Mouse (Mus musculus) heart, embryonic 10.5 days (tissue): ENCODE measurements around the gene Gm11983. TPM values are rescaled to one million over a fixed set of nuclear protein-coding genes. Genes with fewer than 3 reads are reported as not detected.
"Not testable (repeated sequence)": the region's sequence is repeated elsewhere in the genome, so short reads cannot be mapped to it uniquely, and the experiment has no call there.

Experiments used
- DNase-seq: peaks from one replicate; pipeline ENCODE4 v3.0.0-alpha.2; 2017; ENCODE audit warnings: low spot score
- H3K27ac ChIP-seq: fragments of 300-500 bp; sonication (generic); 2 replicates; pipeline ENCODE4 v1.5.1; 2016; ENCODE audit warnings: mild to moderate bottlenecking
- H3K27me3 ChIP-seq: fragments of 300-500 bp; sonication (generic); 2 replicates; pipeline ENCODE4 v1.6.1; 2016; ENCODE audit warnings: mild to moderate bottlenecking; ENCODE audit not compliant: poor library complexity, insufficient read depth, severe bottlenecking
- H3K36me3 ChIP-seq: fragments of 300-500 bp; sonication (generic); 2 replicates; pipeline ENCODE4 v1.6.1; 2016; ENCODE audit warnings: mild to moderate bottlenecking, moderate library complexity
- H3K4me1 ChIP-seq: fragments of 300-500 bp; sonication (generic); 2 replicates; pipeline ENCODE4 v1.6.1; 2016; ENCODE audit warnings: mild to moderate bottlenecking
- H3K4me3 ChIP-seq: fragments of 300-500 bp; sonication (generic); 2 replicates; pipeline ENCODE4 v1.5.1; 2016; ENCODE audit warnings: mild to moderate bottlenecking, moderate library complexity
- H3K9me3 ChIP-seq: fragments of 300-500 bp; sonication (generic); 2 replicates; pipeline ENCODE4 v1.6.1; 2016; ENCODE audit warnings: mild to moderate bottlenecking, moderate library complexity
- WGBS: fragments of 180-500 bp; shearing (Covaris S2); methylation state at CpG from one replicate; pipeline ENCODE4 v1.1.7; 2016; 5-methylcytosine and 5-hydroxymethylcytosine counted together
- polyA plus RNA-seq: library from polyadenylated mRNA; unstranded; fragments of >200 nt; fragmentation: Nextera tagmentation; extraction: Ambion mirVana; gene quantifications from 2 replicates; pipeline ENCODE4 v1.2.1, GENCODE M21; 2016

Gene Gm11983
- not detected in 2 replicates for polyA plus RNA-seq

DNA sequence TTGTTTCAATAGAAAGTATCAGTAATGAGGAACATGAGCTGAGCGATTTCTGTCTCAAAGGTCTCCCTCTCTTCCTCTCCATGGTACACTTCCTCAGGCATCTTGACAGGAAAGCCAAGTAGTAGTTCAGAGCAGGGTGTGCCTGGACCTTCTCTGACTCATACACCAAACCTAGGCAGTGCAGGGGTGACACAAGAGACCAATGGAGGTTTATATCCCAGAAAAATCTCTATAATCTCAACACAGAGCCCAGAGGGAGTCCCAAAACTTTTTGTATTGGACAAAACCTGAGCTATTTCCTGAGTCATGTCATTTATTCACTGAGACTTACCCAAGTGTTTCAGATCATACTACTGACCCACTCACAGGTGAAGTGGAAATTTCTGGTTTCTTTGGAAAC lies at the start of gene Gm11983:
Gene Gm11983, minus strand, starts transcription at position 101 of the 400 bp plus-strand sequence.
- Histone ChIP-seq H3K36me3 (no peaks in the 10 kb centered on the region), H3K27ac (no peak within 1 kb of the TSS), H3K4me3 (no peak within 1 kb of the TSS), H3K4me1 (no peaks in the 10 kb centered on the region), H3K27me3 (no peaks in the 10 kb centered on the region), H3K9me3 (no peaks in the 10 kb centered on the region)
- DNase-seq, result no peak
- 69% methylated on average over 1 of the region's 1 CpGs for WGBS

GRCm38 (mm10) chr11:6883045-6883444 lies 45.6 kb upstream of the Gm11983 start:
- 89% methylated on average over 4 of the region's 4 CpGs for WGBS
- H3K4me3 ChIP-seq, H3K4me1 ChIP-seq, H3K9me3 ChIP-seq, DNase-seq, H3K27ac ChIP-seq, H3K27me3 ChIP-seq, H3K36me3 ChIP-seq: not testable (repeated sequence)

DNA sequence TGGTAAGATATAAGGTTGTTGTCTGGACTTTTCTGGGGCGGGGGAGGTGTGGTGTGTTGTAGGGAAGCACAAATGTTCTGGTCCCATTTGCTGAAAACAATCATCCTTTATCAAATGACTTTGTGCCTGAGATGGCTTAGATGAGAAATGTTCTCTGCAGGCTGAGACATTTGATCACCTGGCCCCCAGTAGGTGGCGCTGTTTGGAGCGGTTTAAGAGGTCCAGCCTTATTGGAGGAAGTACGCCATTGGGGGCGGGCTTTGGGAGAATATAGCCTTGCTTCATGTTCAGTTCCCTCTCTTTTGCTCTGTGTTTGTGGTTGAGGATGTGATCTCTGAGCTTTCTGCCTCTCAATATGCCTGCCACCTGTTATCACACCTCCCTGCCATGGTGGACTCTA lies 44.2 kb upstream of the Gm11983 start:
- no peak overlapping the region for H3K27ac ChIP-seq
- DNase-seq, result no peak
- WGBS, result 50% methylated on average over 5 of the region's 5 CpGs

DNA sequence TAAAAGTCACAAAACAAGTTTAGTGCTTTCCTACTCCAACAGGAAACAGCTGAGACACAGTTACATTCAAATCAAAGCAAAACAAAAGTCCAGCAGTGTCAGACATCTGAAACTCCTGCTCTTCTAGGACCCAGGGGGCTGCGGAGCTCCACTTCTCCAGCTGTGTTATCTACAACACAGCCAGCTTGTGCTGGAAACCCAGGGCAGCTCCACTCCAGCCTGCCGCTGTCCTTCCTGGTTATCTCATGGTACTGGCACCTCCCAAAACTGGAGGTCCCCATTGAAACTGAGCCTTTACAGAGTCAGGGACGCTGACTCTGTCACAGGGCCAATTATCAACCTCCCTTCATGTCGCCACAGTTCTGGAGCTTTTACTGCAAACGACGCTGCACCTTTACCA lies 40.3 kb upstream of the Gm11983 start:
- H3K27ac ChIP-seq, result no peak overlapping the region
- DNase-seq, result no peak
- WGBS, result 31% methylated on average over 6 of the region's 6 CpGs

More for the DNA sequence above, 44.2 kb upstream of the Gm11983 start:
- no peaks in the 10 kb centered on the region for H3K9me3 ChIP-seq
- H3K27me3 ChIP-seq, result no peaks in the 10 kb centered on the region
- no peaks in the 10 kb centered on the region for H3K36me3 ChIP-seq
- no peak overlapping the region for H3K4me3 ChIP-seq
- peaks cover 4% of the 10 kb centered on the region; the same call in 1 of the 2 replicates for H3K4me1 ChIP-seq

DNA sequence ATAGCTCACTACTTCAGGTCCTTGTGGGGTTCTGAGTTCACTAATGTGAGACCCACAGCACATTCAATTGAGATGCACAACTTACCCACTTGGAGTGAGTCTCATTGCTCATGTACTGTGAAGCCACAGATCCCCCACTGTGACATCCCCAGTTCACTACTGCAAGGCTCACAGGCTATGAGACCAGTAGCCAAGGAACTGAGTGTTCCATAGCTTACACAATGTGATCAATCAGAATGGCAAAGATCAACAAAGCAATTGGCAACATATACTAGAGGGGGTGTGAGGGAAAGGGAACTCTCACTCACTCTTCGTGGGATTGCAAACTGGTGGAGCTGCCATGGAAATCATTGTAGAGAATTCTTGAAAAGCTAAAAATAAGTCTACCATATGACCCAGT lies 33.5 kb upstream of the Gm11983 start:
- WGBS, result 76% methylated on average over 1 of the region's 1 CpGs
- DNase-seq, result no peak
- Histone ChIP-seq H3K27ac (no peak overlapping the region), H3K27me3 (no peaks in the 10 kb centered on the region), H3K9me3 (no peaks in the 10 kb centered on the region), H3K4me1 (no peaks in the 10 kb centered on the region), H3K36me3 (no peaks in the 10 kb centered on the region), H3K4me3 (no peak overlapping the region)

More for the DNA sequence above, 40.3 kb upstream of the Gm11983 start:
- Histone ChIP-seq H3K36me3 (no peaks in the 10 kb centered on the region), H3K4me1 (peaks cover 4% of the 10 kb centered on the region; the same call in 1 of the 2 replicates), H3K27me3 (no peaks in the 10 kb centered on the region), H3K4me3 (no peak overlapping the region), H3K9me3 (no peaks in the 10 kb centered on the region)

DNA sequence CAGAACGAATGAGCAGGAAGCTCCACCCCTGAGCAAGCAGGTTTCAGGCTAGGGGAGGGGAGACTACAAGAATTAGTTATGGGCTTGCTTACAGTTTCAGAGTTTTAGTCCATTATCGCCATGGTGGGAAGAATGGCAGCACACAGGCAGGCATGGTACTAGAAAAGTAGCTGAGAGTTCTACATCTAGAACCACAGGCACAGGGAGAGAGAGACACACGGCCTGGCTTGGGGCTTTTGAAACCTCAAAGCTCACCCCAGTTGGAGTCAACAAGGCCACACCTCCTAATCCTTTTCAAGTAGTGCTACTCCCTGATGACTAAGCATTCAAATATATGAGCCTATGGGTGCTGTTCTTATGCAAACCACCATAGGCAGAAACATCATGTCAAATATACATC lies 28.1 kb upstream of the Gm11983 start:
- H3K27ac ChIP-seq, result no peak overlapping the region

GRCm38 (mm10) chr11:6862185-6862584 lies 24.7 kb upstream of the Gm11983 start:
- WGBS, result 78% methylated on average over 3 of the region's 3 CpGs
- no peaks in the 10 kb centered on the region for H3K9me3 ChIP-seq

More for the DNA sequence above, 28.1 kb upstream of the Gm11983 start:
- Histone ChIP-seq H3K4me3 (no peak overlapping the region), H3K36me3 (no peaks in the 10 kb centered on the region), H3K27me3 (no peaks in the 10 kb centered on the region), H3K4me1 (peaks cover 7% of the 10 kb centered on the region), H3K9me3 (no peaks in the 10 kb centered on the region)
- WGBS, result 72% methylated on average over 3 of the region's 3 CpGs
- DNase-seq, result no peak

DNA sequence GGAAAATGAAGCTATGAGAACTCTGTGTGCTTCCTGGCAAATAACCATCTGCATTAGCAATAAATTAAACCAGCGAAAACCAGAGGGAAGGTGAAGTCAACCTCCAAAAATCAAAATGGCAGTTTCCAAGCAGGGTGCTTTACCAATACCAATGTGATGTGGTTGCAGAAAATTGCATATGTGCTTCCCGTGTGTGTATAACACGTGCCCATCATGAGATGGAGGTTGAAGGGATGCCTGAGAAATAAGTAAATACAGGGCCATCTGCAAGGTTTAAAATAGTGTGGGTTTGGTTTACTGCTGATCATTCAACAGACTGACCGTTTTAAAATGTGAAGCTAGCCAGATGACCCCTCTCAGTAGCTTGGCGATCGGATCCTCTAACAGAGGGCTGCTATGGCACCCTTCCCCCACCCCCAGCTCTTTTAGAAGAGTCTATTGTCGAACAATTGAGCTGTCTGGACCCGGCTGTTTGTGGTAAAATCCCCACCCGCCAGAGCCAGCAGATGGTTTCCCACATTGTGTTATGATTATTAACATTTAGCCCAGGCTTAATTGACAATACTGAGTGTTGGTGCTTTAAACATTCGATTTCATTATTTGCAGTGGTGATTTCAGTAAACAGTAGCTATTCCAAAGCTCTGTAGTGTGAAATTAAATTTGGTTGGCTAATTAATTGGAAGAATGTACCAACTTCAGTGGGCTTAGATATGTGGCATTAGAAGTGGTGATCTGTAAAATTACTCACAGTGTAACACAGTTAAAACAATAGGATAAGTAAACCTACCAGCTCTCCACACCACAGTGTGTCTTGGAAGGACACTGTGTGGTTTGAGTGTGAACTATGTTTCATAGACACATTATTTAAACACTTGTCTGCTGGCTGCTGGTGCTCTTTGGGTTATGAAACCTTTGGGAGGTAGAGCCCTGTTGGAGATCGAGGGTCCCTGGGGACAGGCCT lies 22.7 kb upstream of the Gm11983 start:
- no peak for DNase-seq
- no peaks in the 10 kb centered on the region for H3K36me3 ChIP-seq
- no peak overlapping the region for H3K4me3 ChIP-seq
- 47% methylated on average over 11 of the region's 11 CpGs for WGBS
- no peaks in the 10 kb centered on the region for H3K9me3 ChIP-seq
- H3K4me1 ChIP-seq, result peaks cover 14% of the 10 kb centered on the region
- 0 out of 2 replicates have a peak overlapping the region, but pooled peaks have one; percentile 48 for H3K27ac ChIP-seq
- no peaks in the 10 kb centered on the region for H3K27me3 ChIP-seq

More at GRCm38 (mm10) chr11:6862185-6862584, 24.7 kb upstream of the Gm11983 start:
- no peak for DNase-seq
- H3K27ac ChIP-seq, result no peak overlapping the region
- H3K4me3 ChIP-seq, result no peak overlapping the region
- peaks cover 14% of the 10 kb centered on the region for H3K4me1 ChIP-seq
- H3K36me3 ChIP-seq, result no peaks in the 10 kb centered on the region
- H3K27me3 ChIP-seq, result no peaks in the 10 kb centered on the region

- no peak for DNase-seq
- WGBS, result 85% methylated on average over 8 of the region's 8 CpGs
- no peaks in the 10 kb centered on the region for H3K36me3 ChIP-seq
- peaks cover 14% of the 10 kb centered on the region for H3K4me1 ChIP-seq
- H3K4me3 ChIP-seq, result no peak overlapping the region
- no peaks in the 10 kb centered on the region for H3K27me3 ChIP-seq
- no peaks in the 10 kb centered on the region for H3K9me3 ChIP-seq
- no peak overlapping the region for H3K27ac ChIP-seq
Observed at GRCm38 (mm10) chr11:6859096-6859495, 21.6 kb upstream of the Gm11983 start.

GRCm38 (mm10) chr11:6855942-6856341 lies 18.5 kb upstream of the Gm11983 start:
- Histone ChIP-seq H3K9me3 (no peaks in the 10 kb centered on the region), H3K27ac (no peak overlapping the region), H3K36me3 (no peaks in the 10 kb centered on the region), H3K27me3 (no peaks in the 10 kb centered on the region), H3K4me1 (peaks cover 11% of the 10 kb centered on the region), H3K4me3 (no peak overlapping the region)
- DNase-seq, result peak; percentile 10
- WGBS, result 81% methylated on average over 3 of the region's 3 CpGs

GRCm38 (mm10) chr11:6853366-6853765 lies 15.9 kb upstream of the Gm11983 start:
- WGBS, result 71% methylated on average over 4 of the region's 4 CpGs
- not testable (repeated sequence) for H3K9me3 ChIP-seq
- peak; percentile 20 for DNase-seq

GRCm38 (mm10) chr11:6843831-6844230 lies 6.4 kb upstream of the Gm11983 start:
- DNase-seq, result no peak
- H3K27me3 ChIP-seq, result no peaks in the 10 kb centered on the region
- no peaks in the 10 kb centered on the region for H3K9me3 ChIP-seq
- WGBS, result 75% methylated on average over 2 of the region's 2 CpGs
- H3K4me1 ChIP-seq, result 0 out of 2 replicates have a peak, but pooled peaks cover under 1% of the 10 kb centered on the region
- H3K27ac ChIP-seq, result no peak overlapping the region
- H3K36me3 ChIP-seq, result no peaks in the 10 kb centered on the region
- no peak overlapping the region for H3K4me3 ChIP-seq

More at GRCm38 (mm10) chr11:6853366-6853765, 15.9 kb upstream of the Gm11983 start:
- not testable (repeated sequence) for H3K27me3 ChIP-seq, H3K36me3 ChIP-seq, H3K4me3 ChIP-seq, H3K27ac ChIP-seq, H3K4me1 ChIP-seq

DNA sequence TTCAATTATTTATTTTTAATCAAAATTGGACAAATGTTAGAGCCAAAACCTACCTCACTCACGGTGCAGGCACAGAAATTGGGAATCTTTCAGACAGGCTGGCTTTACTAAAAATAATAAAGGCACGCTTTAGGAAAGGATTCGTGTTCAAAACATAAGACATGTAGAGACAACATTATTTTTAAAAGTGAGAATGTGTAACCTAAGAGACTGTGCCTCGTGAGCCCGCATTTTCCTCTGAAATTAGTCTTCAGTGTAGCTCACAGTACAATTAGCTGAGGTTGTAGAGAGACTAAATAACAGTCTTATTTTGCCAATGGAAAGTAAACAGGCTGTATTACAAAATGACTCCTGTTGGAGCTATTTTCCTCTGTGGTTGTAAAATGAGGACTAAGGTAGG lies 4.7 kb upstream of the Gm11983 start:
- no peak overlapping the region for H3K4me3 ChIP-seq
- 88% methylated on average over 5 of the region's 5 CpGs for WGBS
- no peaks in the 10 kb centered on the region for H3K36me3 ChIP-seq

More for the DNA sequence above, 4.7 kb upstream of the Gm11983 start:
- H3K4me1 ChIP-seq, result no peaks in the 10 kb centered on the region
- no peak for DNase-seq
- no peak overlapping the region for H3K27ac ChIP-seq
- H3K9me3 ChIP-seq, result no peaks in the 10 kb centered on the region
- H3K27me3 ChIP-seq, result no peaks in the 10 kb centered on the region
